Mouse (Mus musculus) heart, postnatal 0 days (tissue): ENCODE data around the gene Il17rc. TPM values are rescaled to one million over a fixed set of nuclear protein-coding genes. Genes with fewer than 3 reads are reported as not detected.

Source experiments
- ATAC-seq: fragments of 200-750 bp; cut with Nextera tagmentation; 2 replicates; pipeline ENCODE4 v1.8.0; 2017; ENCODE audit warnings: low read depth, moderate number of reproducible peaks, moderate library complexity; ENCODE audit not compliant: insufficient read depth
- DNase-seq: peaks from one replicate; pipeline ENCODE4 v3.0.0-alpha.2; 2016; ENCODE audit warnings: low spot score
- H3K27ac ChIP-seq: fragments of 300-500 bp; sonication (generic); 2 replicates; pipeline ENCODE4 v1.5.1; 2014; ENCODE audit warnings: low read depth, mild to moderate bottlenecking
- H3K27me3 ChIP-seq: fragments of 300-500 bp; sonication (generic); 2 replicates; pipeline ENCODE4 v1.6.1; 2014; ENCODE audit warnings: low read length, mixed read lengths; ENCODE audit not compliant: control insufficient read depth, insufficient read depth
- H3K36me3 ChIP-seq: fragments of 300-500 bp; sonication (generic); replicated peaks from 2 replicates; pipeline ENCODE4 v1.6.1; 2014; ENCODE audit warnings: low read length, mixed read lengths; ENCODE audit not compliant: control insufficient read depth, insufficient read depth
- H3K4me1 ChIP-seq: fragments of 300-500 bp; sonication (generic); 2 replicates; pipeline ENCODE4 v1.6.1; 2014; ENCODE audit warnings: antibody characterized with exemption; ENCODE audit not compliant: control insufficient read depth, insufficient read depth
- H3K4me2 ChIP-seq: fragments of 300-500 bp; sonication (generic); 2 replicates; pipeline ENCODE4 v1.6.1; 2014; ENCODE audit warnings: low read depth, mild to moderate bottlenecking, low read length, moderate library complexity
- H3K4me3 ChIP-seq: fragments of 300-500 bp; sonication (generic); 2 replicates; pipeline ENCODE4 v1.5.1; 2014; ENCODE audit warnings: low read depth, low read length
- H3K9ac ChIP-seq: fragments of 300-500 bp; sonication (generic); replicated peaks from 2 replicates; pipeline ENCODE4 v1.6.1; 2014; ENCODE audit warnings: low read depth, low read length, mixed read lengths
- H3K9me3 ChIP-seq: fragments of 300-500 bp; sonication (generic); replicated peaks from 2 replicates; pipeline ENCODE4 v1.6.1; 2016; ENCODE audit warnings: low read length; ENCODE audit not compliant: control insufficient read depth
- CTCF ChIP-seq: IDR thresholded peaks from 2 replicates; pipeline ENCODE4 v1.5.1; 2016; ENCODE audit warnings: antibody characterized with exemption, control low read depth, low read depth
- EP300 ChIP-seq: IDR thresholded peaks from 2 replicates; pipeline ENCODE4 v1.6.1; 2016; ENCODE audit warnings: antibody characterized with exemption, low read depth
- WGBS: fragments of 180-500 bp; shearing (Covaris S2); extraction: QIAGEN DNeasy Blood & Tissue Kit; methylation state at CpG from one replicate; pipeline ENCODE4 v1.1.7; 2014; 5-methylcytosine and 5-hydroxymethylcytosine counted together
- polyA plus RNA-seq: library from polyadenylated mRNA; unstranded; fragments of >200 nt; fragmentation: Nextera tagmentation; extraction: Ambion mirVana; gene quantifications from 2 replicates; pipeline ENCODE4 v1.2.1, GENCODE M21; 2015
- total RNA-seq: library from RNA; depleted of rRNA; stranded (reverse); fragments of >200 nt; gene quantifications from 2 replicates; pipeline ENCODE4 v1.2.3, GENCODE M21; 2014; ENCODE audit warnings: low replicate concordance

The Il17rc gene
- total and polyA plus RNA-seq, 2 experiments from 2014 or later: 12.1 to 22.1 TPM

DNA sequence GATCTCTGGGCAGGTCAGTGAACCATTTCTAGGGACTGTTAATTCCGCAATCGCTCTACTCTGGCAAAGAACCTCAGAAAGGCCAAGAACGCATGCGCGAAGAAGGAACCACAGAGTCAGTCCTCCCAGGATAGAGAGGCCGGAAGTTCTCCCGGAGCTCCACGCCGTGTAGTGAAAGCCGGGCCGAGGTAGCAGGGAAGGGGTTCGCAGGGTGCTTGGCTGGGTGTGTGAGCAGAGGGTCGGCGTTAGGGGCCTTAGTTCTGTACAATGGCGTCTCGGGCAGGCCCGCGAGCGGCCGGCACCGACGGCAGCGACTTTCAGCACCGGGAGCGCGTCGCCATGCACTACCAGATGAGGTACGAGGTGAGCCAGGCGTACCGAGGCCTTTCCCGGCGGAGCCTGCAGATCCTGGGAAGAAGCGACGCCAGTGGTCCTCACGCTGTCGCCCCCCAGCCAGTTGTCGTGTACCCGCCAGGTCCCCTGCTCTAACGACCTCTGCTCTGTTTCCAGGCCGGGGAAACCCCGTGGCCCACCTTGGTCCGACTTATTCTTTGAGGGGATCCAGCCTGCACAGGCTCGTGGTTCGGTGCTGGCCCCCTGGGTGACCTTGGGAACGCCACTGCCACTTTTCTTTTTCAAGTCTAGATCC, 28.7 kb upstream of the Il17rc start, which contains the start of gene Jagn1:
Gene Jagn1, plus strand, starts transcription at position 128 of the 649 bp plus-strand sequence.
- peak within 1 kb of the TSS; percentile 63 for H3K27ac ChIP-seq
- H3K4me3 ChIP-seq: peak within 1 kb of the TSS; percentile 93
- no peaks in the 10 kb centered on the region for H3K27me3 ChIP-seq
- H3K4me2 ChIP-seq: peak within 1 kb of the TSS; percentile 98
- WGBS: 2% methylated on average over 45 of the region's 45 CpGs
- peaks cover 14% of the 10 kb centered on the region for H3K36me3 ChIP-seq
- H3K4me1 ChIP-seq: peaks cover 8% of the 10 kb centered on the region; the same call in 1 of the 2 replicates
- peak within 1 kb of the TSS; percentile 94 for H3K9ac ChIP-seq
- no peaks in the 10 kb centered on the region for H3K9me3 ChIP-seq
- DNase-seq: peak; percentile 93
- TF ChIP-seq EP300 (no peak), CTCF (no peak)
- ATAC-seq: peak; percentile 91

DNA sequence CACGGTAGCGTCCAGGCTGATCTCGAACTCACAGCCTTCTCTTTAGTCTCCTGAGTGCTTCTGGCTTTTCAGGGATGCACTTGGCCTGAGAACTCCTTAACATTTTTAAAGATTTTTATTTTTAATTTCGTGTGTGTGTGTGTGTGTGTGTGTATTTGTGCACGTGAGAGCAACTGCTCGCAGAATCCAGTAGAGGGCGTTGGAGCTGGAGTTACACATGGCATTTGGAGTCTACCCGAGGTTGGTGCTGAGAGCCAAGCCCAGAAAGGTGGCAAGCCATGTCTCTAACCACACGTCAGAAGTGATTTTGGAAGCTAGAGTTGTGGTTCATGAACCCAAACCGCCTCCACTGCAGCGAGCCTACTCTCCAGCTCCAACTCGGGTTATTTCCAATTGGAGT, 28.1 kb upstream of the Il17rc start:
- H3K36me3 ChIP-seq: peaks cover 20% of the 10 kb centered on the region
- peak overlapping the region; percentile 93 for H3K4me3 ChIP-seq
- peak overlapping the region; percentile 98 for H3K4me2 ChIP-seq
- WGBS: 45% methylated on average over 12 of the region's 12 CpGs
- TF ChIP-seq CTCF: peak; percentile 19; the same call in 1 of the 2 replicates
- TF ChIP-seq EP300: no peak
- no peak for DNase-seq
- ATAC-seq: no peak
- no peaks in the 10 kb centered on the region for H3K9me3 ChIP-seq
- peak overlapping the region; percentile 94 for H3K9ac ChIP-seq
- H3K27ac ChIP-seq: peak overlapping the region; percentile 63
- peaks cover 8% of the 10 kb centered on the region; the same call in 1 of the 2 replicates for H3K4me1 ChIP-seq
- H3K27me3 ChIP-seq: no peaks in the 10 kb centered on the region

DNA sequence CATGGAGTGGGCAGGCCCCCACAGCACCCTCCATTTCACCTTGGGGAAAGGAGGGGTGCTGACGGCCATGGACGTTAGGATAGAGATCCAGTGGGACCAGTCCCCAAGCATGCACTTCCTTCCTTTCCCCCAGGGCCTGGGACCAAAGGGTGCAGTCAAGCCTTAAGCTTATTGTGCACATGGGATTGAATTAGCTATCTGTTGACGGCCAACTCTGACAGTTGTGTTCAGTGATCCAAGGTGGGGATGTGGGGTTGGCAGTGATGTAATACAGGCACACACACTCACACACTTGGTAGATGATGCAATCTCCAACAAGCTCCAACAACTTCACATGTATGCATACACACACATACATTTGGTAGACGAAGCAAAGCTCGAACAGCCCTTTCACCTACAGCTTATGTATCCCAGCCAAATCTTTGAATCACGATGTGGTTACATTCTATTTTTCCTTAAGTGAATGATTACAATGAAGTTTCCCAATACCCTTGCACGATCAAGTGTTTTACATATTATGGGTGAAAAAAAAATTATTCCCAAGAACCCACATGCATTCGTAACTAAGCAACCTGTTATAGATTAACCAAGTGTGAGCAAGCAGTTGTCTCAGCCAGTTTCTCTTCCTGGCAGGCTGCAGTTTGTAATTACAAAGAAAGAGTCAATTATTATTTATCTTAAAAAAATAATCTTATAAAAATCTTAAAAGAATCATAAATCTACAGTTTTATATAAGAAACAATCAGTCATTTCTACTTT, 26.8 kb upstream of the Il17rc start:
- TF ChIP-seq CTCF (no peak), EP300 (no peak)
- peaks cover 26% of the 10 kb centered on the region for H3K36me3 ChIP-seq
- no peak overlapping the region for H3K4me2 ChIP-seq
- H3K4me3 ChIP-seq: no peak overlapping the region
- no peak overlapping the region for H3K9ac ChIP-seq
- ATAC-seq (no peak), DNase-seq (no peak)
- H3K27ac ChIP-seq: no peak overlapping the region
- no peaks in the 10 kb centered on the region for H3K27me3 ChIP-seq
- H3K4me1 ChIP-seq: peaks cover 8% of the 10 kb centered on the region; the same call in 1 of the 2 replicates
- WGBS: 90% methylated on average over 6 of the region's 8 CpGs
- no peaks in the 10 kb centered on the region for H3K9me3 ChIP-seq

DNA sequence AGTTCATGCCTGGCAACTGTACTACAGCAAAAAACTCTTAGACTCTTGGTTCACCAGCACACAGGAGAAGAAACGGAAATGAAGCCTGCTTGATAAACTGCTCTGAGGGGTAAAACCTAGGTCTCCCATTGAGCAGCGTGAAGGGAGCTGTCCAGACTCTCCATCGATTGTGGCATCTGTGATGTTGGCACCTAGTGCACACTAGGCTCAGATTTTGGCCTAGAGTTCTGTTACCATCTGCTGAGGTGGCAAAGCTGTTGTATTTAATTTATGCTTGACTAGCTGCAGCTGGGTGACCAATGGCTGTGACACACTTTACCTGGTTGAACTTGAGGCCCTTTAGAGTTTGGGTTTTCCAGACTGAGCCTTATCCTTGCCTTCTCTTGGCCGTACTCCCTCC, 23.6 kb upstream of the Il17rc start:
- H3K9me3 ChIP-seq: no peaks in the 10 kb centered on the region
- 92% methylated on average over 4 of the region's 4 CpGs for WGBS
- peaks cover 26% of the 10 kb centered on the region for H3K36me3 ChIP-seq
- ATAC-seq (no peak), DNase-seq (no peak)
- H3K9ac ChIP-seq: no peak overlapping the region
- no peak overlapping the region for H3K27ac ChIP-seq
- H3K4me1 ChIP-seq: peaks cover 19% of the 10 kb centered on the region
- no peak overlapping the region for H3K4me3 ChIP-seq
- TF ChIP-seq EP300: no peak
- no peak for TF ChIP-seq CTCF
- no peaks in the 10 kb centered on the region for H3K27me3 ChIP-seq
- H3K4me2 ChIP-seq: no peak overlapping the region

DNA sequence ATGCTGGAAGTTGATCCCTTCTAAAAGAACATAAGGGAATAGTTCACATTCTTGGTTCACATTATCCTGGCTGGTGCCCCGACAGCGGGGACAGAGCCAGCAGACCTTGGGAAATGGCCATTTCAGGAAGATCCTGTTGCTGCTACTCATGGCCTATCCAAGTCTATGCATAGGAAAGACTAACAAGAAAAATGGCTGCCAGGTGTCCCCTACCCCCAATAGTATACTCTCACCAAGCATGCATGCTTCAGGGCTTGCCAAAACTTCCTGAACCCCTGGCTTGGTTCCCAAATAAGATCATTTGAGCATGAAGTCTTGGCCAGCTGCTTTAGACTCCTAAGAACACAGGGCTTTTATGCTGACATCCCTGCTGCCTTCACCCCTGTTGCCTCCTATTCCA, 19.4 kb upstream of the Il17rc start:
- ATAC-seq (peak; percentile 47; the same call in 1 of the 2 replicates), DNase-seq (peak; percentile 15)
- peaks cover 19% of the 10 kb centered on the region for H3K36me3 ChIP-seq
- WGBS: 31% methylated on average over 2 of the region's 2 CpGs
- no peak overlapping the region for H3K9ac ChIP-seq
- H3K4me1 ChIP-seq: peaks cover 13% of the 10 kb centered on the region; the same call in 1 of the 2 replicates
- H3K9me3 ChIP-seq: no peaks in the 10 kb centered on the region
- TF ChIP-seq EP300 (no peak), CTCF (no peak)
- no peak overlapping the region for H3K4me3 ChIP-seq
- H3K27ac ChIP-seq: peak overlapping the region; percentile 34; the same call in 1 of the 2 replicates
- no peak overlapping the region for H3K4me2 ChIP-seq
- no peaks in the 10 kb centered on the region for H3K27me3 ChIP-seq
